Mouse (Mus musculus) neural tube, embryonic 10.5 days (tissue): ENCODE data around the gene Cbfa2t3.

Experiments used
- DNase-seq: peaks from one replicate; pipeline ENCODE4 v3.0.0-alpha.2; 2017; ENCODE audit warnings: low spot score; ENCODE audit errors: extremely low spot score

The Cbfa2t3 gene

GRCm38 (mm10) chr8:122610612-122611277 is 88.2 kb downstream of the Cbfa2t3 start:
- no peak for DNase-seq

- DNase-seq, result no peak
Observed at GRCm38 (mm10) chr8:122610209-122610608, 88.7 kb downstream of the Cbfa2t3 start.

GRCm38 (mm10) chr8:122606810-122607209 is 92.1 kb downstream of the Cbfa2t3 start:
- no peak for DNase-seq

- no peak for DNase-seq
Observed at GRCm38 (mm10) chr8:122605367-122605766, 93.5 kb downstream of the Cbfa2t3 start.

GRCm38 (mm10) chr8:122604640-122605039 is 94.3 kb downstream of the Cbfa2t3 start:
- no peak for DNase-seq

GRCm38 (mm10) chr8:122600666-122601065 is 98.2 kb downstream of the Cbfa2t3 start:
- no peak for DNase-seq

GRCm38 (mm10) chr8:122596031-122596430 is 102.9 kb downstream of the Cbfa2t3 start:
- no peak for DNase-seq

GRCm38 (mm10) chr8:122593783-122594507 is 105.0 kb downstream of the Cbfa2t3 start:
- no peak for DNase-seq

- no peak for DNase-seq
Observed at GRCm38 (mm10) chr8:122593240-122593639, 105.7 kb downstream of the Cbfa2t3 start.

- DNase-seq, result no peak
Observed at GRCm38 (mm10) chr8:122586749-122587148, 112.2 kb downstream of the Cbfa2t3 start.

GRCm38 (mm10) chr8:122586171-122586570 is 112.7 kb downstream of the Cbfa2t3 start:
- DNase-seq, result no peak

- DNase-seq, result no peak
Observed at GRCm38 (mm10) chr8:122585411-122585891, 113.5 kb downstream of the Cbfa2t3 start.

GRCm38 (mm10) chr8:122584981-122585380 is 113.9 kb downstream of the Cbfa2t3 start:
- DNase-seq, result no peak

- DNase-seq, result no peak
Observed at GRCm38 (mm10) chr8:122580926-122581325, 118.0 kb downstream of the Cbfa2t3 start.

- DNase-seq, result no peak
Observed at GRCm38 (mm10) chr8:122579196-122579595, 119.7 kb downstream of the Cbfa2t3 start.

GRCm38 (mm10) chr8:122577116-122577515 is 121.8 kb downstream of the Cbfa2t3 start:
- DNase-seq, result no peak

- peak; percentile 91 for DNase-seq
Observed at GRCm38 (mm10) chr8:122576648-122577022, 122.3 kb downstream of the Cbfa2t3 start, which contains the start of gene Aprt. TSS of gene Aprt (minus strand) at chr8:122576909.

- DNase-seq, result no peak
Observed at GRCm38 (mm10) chr8:122575735-122576647, 122.9 kb downstream of the Cbfa2t3 start.

- no peak for DNase-seq
Observed at GRCm38 (mm10) chr8:122575286-122575685, 123.6 kb downstream of the Cbfa2t3 start.
